Mouse (Mus musculus) midbrain, embryonic 14.5 days (tissue): ENCODE results near the gene Wtap. TPM values are rescaled to one million over a fixed set of nuclear protein-coding genes. Genes with fewer than 3 reads are reported as not detected.
"Not testable (repeated sequence)": the region's sequence is repeated elsewhere in the genome, so short reads cannot be mapped to it uniquely, and the experiment has no call there.

Experiments used
- ATAC-seq: fragments of 200-750 bp; cut with Nextera tagmentation; 2 replicates; pipeline ENCODE4 v1.8.0; 2017; ENCODE audit warnings: moderate number of reproducible peaks, moderate library complexity; ENCODE audit not compliant: low FRiP score, low TSS enrichment
- DNase-seq: peaks from one replicate; pipeline ENCODE4 v3.0.0-alpha.2; 2015
- H3K27ac ChIP-seq: fragments of 300-500 bp; sonication (generic); replicated peaks from 2 replicates; pipeline ENCODE4 v1.5.1; 2014; ENCODE audit warnings: mild to moderate bottlenecking, low read depth, low read length, moderate library complexity
- H3K27me3 ChIP-seq: fragments of 300-500 bp; sonication (generic); 2 replicates; pipeline ENCODE4 v1.6.1; 2014; ENCODE audit warnings: low read length, control low read depth, mixed read lengths; ENCODE audit not compliant: control insufficient read depth, insufficient read depth
- H3K36me3 ChIP-seq: fragments of 300-500 bp; sonication (generic); 2 replicates; pipeline ENCODE4 v1.6.1; 2014; ENCODE audit warnings: low read length, control low read depth; ENCODE audit not compliant: control insufficient read depth, insufficient read depth
- H3K4me1 ChIP-seq: fragments of 300-500 bp; sonication (generic); 2 replicates; pipeline ENCODE4 v1.6.1; 2014; ENCODE audit warnings: mild to moderate bottlenecking, antibody characterized with exemption, low read length, control low read depth; ENCODE audit not compliant: control insufficient read depth, insufficient read depth
- H3K4me2 ChIP-seq: fragments of 300-500 bp; sonication (generic); 2 replicates; pipeline ENCODE4 v1.6.1; 2014; ENCODE audit warnings: mild to moderate bottlenecking, low read length, moderate library complexity
- H3K4me3 ChIP-seq: fragments of 300-500 bp; sonication (generic); replicated peaks from 2 replicates; pipeline ENCODE4 v1.5.1; 2014; ENCODE audit warnings: low read depth, low read length
- H3K9ac ChIP-seq: fragments of 300-500 bp; sonication (generic); replicated peaks from 2 replicates; pipeline ENCODE4 v1.6.1; 2014; ENCODE audit warnings: mild to moderate bottlenecking, low read length, moderate library complexity
- H3K9me3 ChIP-seq: fragments of 300-500 bp; sonication (generic); 2 replicates; pipeline ENCODE4 v1.6.1; 2016; ENCODE audit warnings: low read length, control low read depth, mixed read lengths; ENCODE audit not compliant: control insufficient read depth
- WGBS: fragments of 180-500 bp; shearing (Covaris S2); extraction: QIAGEN DNeasy Blood & Tissue Kit; methylation state at CpG from one replicate; pipeline ENCODE4 v1.1.7; 2014; 5-methylcytosine and 5-hydroxymethylcytosine counted together
- polyA plus RNA-seq: library from polyadenylated mRNA; unstranded; fragments of >200 nt; fragmentation: Nextera tagmentation; extraction: Ambion mirVana; gene quantifications from 2 replicates; pipeline ENCODE4 v1.2.1, GENCODE M21; 2014

Wtap gene
- polyA plus RNA-seq, 1 experiment from 2014 or later = 147 TPM

DNA sequence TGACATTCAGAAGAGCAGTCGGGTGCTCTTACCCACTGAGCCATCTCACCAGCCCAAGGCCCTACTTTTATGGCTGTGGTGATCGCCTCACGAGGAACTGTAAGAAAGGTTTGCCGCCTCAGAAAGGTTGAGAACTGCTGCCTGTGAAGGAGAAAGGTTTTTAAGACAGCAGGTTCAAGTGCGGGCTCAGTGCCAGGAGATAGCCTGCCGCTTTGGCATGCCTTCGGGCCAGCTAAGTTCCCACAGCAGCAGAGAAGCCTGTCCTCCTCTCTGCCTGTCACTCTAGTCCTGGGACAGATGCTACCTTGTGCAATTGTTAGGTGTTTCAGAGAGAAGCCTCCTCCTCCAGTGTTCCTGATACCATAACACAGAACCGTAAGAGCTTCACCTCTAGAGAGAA is 37.3 kb downstream of the Wtap start:
- H3K4me1 ChIP-seq = peaks cover 9% of the 10 kb centered on the region
- H3K27ac ChIP-seq = no peak overlapping the region
- no peaks in the 10 kb centered on the region for H3K27me3 ChIP-seq
- H3K4me2 ChIP-seq = no peak overlapping the region
- no peaks in the 10 kb centered on the region for H3K9me3 ChIP-seq
- no peak overlapping the region for H3K9ac ChIP-seq
- DNase-seq = no peak
- H3K36me3 ChIP-seq = peaks cover 36% of the 10 kb centered on the region
- H3K4me3 ChIP-seq = no peak overlapping the region
- WGBS = 96% methylated on average over 8 of the region's 8 CpGs
- no peak for ATAC-seq

DNA sequence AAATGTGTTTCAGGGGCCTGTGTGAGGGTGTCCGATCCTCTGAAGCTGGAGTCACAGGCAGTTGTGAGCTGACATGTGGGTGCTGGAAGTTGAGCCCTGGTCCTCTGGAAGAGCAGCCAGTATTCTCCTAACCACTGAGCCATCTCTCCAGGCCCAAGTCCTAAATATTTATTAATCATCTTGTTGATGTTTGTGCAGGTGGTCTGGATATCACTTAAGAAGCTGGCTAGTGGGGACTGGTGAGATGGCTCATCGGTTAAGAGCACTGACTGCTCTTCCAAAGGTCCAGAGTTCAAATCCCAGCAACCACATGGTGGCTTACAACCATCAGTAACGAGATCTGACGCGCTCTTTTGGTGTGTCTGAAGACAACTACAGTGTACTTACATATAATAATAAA is 44.3 kb downstream of the Wtap start:
- Histone ChIP-seq H3K27me3 (no peaks in the 10 kb centered on the region), H3K9me3 (no peaks in the 10 kb centered on the region), H3K4me2 (no peak overlapping the region), H3K9ac (no peak overlapping the region), H3K4me1 (no peaks in the 10 kb centered on the region), H3K4me3 (no peak overlapping the region), H3K36me3 (peaks cover 70% of the 10 kb centered on the region), H3K27ac (no peak overlapping the region)
- no peak for DNase-seq
- WGBS = 95% methylated on average over 5 of the region's 5 CpGs
- ATAC-seq = no peak

DNA sequence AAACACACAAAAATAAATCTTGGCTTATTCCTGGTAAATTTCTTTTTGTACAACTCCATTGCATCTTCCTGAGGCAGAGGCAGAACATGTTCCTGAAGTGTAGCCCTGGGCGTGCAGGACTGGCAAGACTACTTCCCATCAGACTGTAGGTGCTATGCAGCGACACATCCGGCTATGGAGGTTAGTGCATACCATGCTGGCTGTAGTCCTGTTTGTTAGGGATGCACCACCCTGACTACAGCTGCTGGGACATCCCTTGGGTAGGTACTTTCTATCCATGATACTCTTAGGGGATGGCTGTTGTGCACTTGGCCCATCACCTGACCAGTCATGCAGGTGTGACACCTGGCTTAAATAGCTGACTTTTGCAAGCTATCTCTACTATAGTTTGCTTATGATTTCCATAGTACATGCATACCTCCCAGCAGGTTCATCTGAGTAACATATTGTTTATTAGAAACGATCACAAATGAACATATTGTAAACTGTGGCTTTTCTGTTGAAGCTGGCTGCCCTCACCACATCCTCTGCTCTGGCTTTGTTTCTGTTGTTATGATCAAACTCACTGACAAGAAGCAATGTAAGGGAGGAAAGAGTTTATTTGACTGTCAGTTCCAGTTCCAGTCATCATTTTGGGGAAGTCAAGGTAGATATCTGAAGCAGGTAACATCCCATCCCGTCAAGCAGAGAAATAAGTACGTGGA is 51.4 kb downstream of the Wtap start:
- no peak overlapping the region for H3K9ac ChIP-seq
- no peak overlapping the region for H3K27ac ChIP-seq
- DNase-seq (no peak), ATAC-seq (no peak)
- no peaks in the 10 kb centered on the region for H3K9me3 ChIP-seq
- WGBS = 92% methylated on average over 6 of the region's 6 CpGs
- no peaks in the 10 kb centered on the region for H3K27me3 ChIP-seq
- no peaks in the 10 kb centered on the region for H3K4me1 ChIP-seq
- no peak overlapping the region for H3K4me2 ChIP-seq
- no peak overlapping the region for H3K4me3 ChIP-seq
- H3K36me3 ChIP-seq = peaks cover 47% of the 10 kb centered on the region

DNA sequence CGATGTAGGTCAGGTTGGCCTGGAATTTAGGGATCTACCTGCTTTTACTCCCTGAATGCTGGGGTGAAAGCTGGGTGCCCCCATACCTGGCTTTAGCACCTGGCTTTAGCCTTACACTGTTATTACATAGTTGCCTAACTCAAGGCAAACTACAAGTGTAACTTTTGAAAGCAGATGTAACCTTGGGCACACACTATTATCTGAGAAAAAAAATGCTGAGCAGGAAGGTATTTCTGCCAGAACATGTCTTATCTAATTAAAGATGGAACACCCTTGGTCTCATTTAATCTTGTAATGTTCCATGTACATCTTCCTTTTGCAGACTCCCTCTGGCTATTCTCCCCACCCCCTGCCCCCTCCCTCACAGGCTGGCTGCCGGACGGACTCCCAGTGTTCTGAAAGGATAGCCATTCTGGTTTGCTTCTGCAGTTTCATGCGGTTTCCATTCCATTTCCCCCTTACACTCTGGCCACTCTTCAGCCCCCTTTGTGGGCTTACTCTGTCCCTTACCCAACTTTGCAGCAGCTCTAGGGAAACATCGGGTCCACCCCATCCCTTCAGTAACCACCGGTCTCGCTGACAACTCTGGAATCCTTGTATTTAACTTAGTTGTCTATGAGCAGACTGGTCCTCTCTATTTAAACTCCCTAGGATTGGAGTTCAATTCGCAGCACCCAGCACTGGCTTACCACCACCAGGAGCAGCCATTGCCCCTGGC is 52.3 kb downstream of the Wtap start:
- WGBS = 80% methylated on average over 8 of the region's 8 CpGs
- Histone ChIP-seq H3K9ac (no peak overlapping the region), H3K27ac (no peak overlapping the region), H3K36me3 (peaks cover 43% of the 10 kb centered on the region), H3K4me2 (no peak overlapping the region), H3K4me1 (no peaks in the 10 kb centered on the region), H3K4me3 (no peak overlapping the region), H3K9me3 (no peaks in the 10 kb centered on the region), H3K27me3 (no peaks in the 10 kb centered on the region)
- no peak for DNase-seq
- ATAC-seq = no peak

DNA sequence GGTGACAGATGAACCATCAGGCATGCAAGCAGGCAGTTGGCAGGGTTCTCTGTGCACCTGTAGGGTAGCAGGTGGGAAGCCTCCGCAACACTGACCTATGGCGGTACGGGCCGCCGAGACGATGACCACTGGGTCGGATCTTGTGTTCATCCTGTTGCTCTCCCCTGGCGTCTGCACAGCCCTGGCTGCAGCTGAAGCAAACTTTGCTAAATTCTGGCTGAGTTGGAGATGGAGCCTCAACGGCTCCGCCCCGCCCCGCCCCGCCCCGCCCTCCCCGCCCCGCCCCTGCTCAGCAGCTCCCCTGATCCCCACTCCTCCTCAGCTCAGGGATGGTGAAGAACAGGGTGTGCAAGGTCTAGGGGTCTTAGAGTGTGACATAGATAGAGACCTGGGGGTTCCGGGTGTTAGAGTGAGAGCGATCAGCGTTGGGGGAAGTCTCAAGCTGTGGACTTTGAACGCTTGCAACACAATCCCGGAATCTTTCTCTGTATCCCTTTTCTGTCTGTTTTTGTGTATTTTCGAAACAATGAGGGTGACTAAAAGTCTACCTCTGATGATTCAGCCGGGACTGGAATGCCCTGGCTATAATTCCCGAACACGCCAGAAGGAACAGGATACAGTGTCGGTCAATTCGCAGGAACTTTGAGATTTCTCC is 53.7 kb downstream of the Wtap start, which contains the start of gene Acat3:
TSS of gene Acat3 (minus strand) at position 450 of the 655 bp plus-strand sequence.
- Histone ChIP-seq H3K4me2 (peak within 1 kb of the TSS; percentile 43), H3K27me3 (no peaks in the 10 kb centered on the region), H3K36me3 (peaks cover 30% of the 10 kb centered on the region), H3K27ac (no peak within 1 kb of the TSS), H3K4me3 (0 out of 2 replicates have a peak within 1 kb of the TSS, but pooled peaks have one; percentile 5), H3K9ac (no peak within 1 kb of the TSS), H3K4me1 (no peaks in the 10 kb centered on the region), H3K9me3 (no peaks in the 10 kb centered on the region)
- DNase-seq (peak; percentile 11), ATAC-seq (peak; percentile 40)
- 16% methylated on average over 27 of the region's 27 CpGs for WGBS

DNA sequence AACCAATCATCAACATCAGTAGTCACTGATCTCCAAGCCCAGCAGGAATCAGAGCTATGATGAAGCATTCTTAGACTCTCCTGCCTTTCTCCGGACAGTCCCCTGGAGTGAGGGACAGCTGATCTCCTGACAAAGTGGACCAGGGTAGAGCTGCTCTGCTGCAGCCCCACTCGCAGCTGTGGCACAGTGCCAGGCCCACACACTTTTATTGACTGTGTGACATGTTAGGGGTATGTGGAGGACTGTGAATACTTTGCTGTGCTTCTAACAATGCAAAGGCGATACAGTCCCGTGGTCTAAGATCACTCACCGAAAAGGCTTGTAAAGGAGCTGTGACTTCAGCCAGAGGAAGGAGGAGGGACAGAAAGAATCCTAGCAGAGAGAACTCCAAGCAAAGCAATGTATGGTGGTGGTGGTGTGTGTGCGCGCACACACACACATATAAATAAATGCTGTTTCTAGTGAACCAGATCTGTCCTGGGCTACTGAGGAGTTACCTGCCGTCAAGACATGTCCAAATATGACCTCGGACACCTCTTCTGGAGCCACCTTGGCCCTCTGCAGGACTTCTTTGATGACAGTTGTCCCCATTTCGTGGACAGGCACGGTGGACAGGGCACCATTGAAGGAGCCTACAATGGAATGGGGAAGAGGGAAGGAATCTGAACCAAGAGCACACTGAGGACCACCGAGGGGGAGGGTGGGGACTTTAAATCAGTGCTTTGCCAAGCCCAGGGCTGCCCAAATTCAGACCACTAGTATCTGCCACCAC is 54.4 kb downstream of the Wtap start:
- 0 out of 2 replicates have a peak, but pooled peaks have one; percentile 24 for ATAC-seq
- Histone ChIP-seq H3K36me3 (peaks cover 23% of the 10 kb centered on the region), H3K4me2 (peak overlapping the region; percentile 43)
- not testable (repeated sequence) for H3K27ac ChIP-seq, H3K4me1 ChIP-seq, H3K4me3 ChIP-seq, H3K9ac ChIP-seq, H3K27me3 ChIP-seq, DNase-seq, H3K9me3 ChIP-seq
- whole genome bisulfite sequencing = 43% methylated on average over 2 of the region's 12 CpGs

DNA sequence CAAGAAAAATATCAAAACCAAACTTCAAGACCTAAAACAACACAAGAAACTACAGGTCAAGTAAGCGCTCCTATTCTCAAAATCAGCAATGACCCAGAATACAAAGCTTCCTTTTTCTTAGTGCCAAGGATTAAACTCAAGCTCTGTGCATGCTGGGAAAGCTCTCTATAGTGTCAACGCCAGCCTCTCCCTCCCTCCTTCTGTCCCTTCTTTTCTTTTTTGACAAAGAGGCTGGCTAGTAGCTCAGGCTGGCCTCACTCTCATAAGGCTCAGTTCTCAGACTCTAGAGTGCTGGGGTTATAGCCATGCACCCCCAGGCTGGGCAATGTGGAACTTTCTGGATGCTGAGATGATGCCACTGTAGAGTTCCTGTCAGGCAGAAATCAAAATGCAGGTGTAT is 55.9 kb downstream of the Wtap start:
- no peaks in the 10 kb centered on the region for H3K27me3 ChIP-seq
- no peak overlapping the region for H3K4me2 ChIP-seq
- no peaks in the 10 kb centered on the region for H3K4me1 ChIP-seq
- DNase-seq (peak; percentile 13), ATAC-seq (no peak)
- peaks cover 11% of the 10 kb centered on the region for H3K36me3 ChIP-seq
- H3K27ac ChIP-seq = no peak overlapping the region
- H3K9me3 ChIP-seq = no peaks in the 10 kb centered on the region
- whole genome bisulfite sequencing = 29% methylated on average over 2 of the region's 2 CpGs
- H3K4me3 ChIP-seq = no peak overlapping the region
- H3K9ac ChIP-seq = no peak overlapping the region

DNA sequence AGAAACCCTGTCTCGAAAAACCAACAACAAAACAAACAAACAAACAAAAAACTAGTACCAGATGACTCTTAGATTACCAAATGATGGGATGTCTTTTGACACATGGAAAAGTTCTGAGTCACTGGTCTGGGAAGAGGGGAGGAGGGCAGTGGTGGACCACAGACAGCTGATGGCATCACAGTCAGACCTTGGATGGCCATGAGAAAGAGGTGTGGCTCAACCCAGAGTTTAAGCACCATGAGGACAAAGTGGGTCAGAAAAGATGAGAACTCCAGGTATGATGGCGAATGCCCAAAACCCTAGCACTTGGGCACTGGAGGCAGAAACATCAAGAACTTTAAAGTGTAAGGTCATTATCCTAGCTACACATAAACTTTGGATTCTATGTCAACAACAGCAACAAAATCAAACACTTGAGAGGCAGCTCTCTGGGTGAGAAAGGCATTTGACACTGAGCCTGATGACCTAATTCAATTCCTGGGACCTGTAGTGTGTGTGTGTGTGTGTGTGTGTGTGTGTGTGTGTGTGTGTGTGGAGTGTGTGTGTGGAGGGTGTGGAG is 56.5 kb downstream of the Wtap start:
- Histone ChIP-seq H3K9ac (no peak overlapping the region), H3K4me1 (no peaks in the 10 kb centered on the region), H3K4me2 (no peak overlapping the region), H3K9me3 (no peaks in the 10 kb centered on the region), H3K27me3 (no peaks in the 10 kb centered on the region), H3K36me3 (peaks cover 5% of the 10 kb centered on the region), H3K4me3 (no peak overlapping the region), H3K27ac (no peak overlapping the region)
- ATAC-seq (no peak), DNase-seq (no peak)
- 90% methylated on average over 2 of the region's 2 CpGs for WGBS
